Mouse (Mus musculus) liver, embryonic 13.5 days (tissue): ENCODE measurements around the gene Zfp473. TPM values are rescaled to one million over a fixed set of nuclear protein-coding genes. Genes with fewer than 3 reads are reported as not detected.

Experiments
- ATAC-seq: fragments of 200-750 bp; cut with Nextera tagmentation; 2 replicates; pipeline ENCODE4 v1.8.0; 2017; ENCODE audit warnings: low read depth, mild to moderate bottlenecking, moderate number of reproducible peaks, moderate library complexity
- DNase-seq: peaks from one replicate; pipeline ENCODE4 v3.0.0; 2022
- H3K27ac ChIP-seq: fragments of 300-500 bp; sonication (generic); 2 replicates; pipeline ENCODE4 v1.5.1; 2015; ENCODE audit warnings: moderate library complexity, mild to moderate bottlenecking, inconsistent platforms
- H3K27me3 ChIP-seq: fragments of 300-500 bp; sonication (generic); 2 replicates; pipeline ENCODE4 v1.6.1; 2015; ENCODE audit warnings: mild to moderate bottlenecking, inconsistent platforms
- H3K36me3 ChIP-seq: fragments of 300-500 bp; sonication (generic); 2 replicates; pipeline ENCODE4 v1.6.1; 2015; ENCODE audit warnings: mild to moderate bottlenecking, inconsistent platforms
- H3K4me1 ChIP-seq: fragments of 300-500 bp; sonication (generic); replicated peaks from 2 replicates; pipeline ENCODE4 v1.6.1; 2015; ENCODE audit warnings: inconsistent platforms
- H3K4me2 ChIP-seq: fragments of 300-500 bp; sonication (generic); 2 replicates; pipeline ENCODE4 v1.6.1; 2015; ENCODE audit warnings: inconsistent platforms, mild to moderate bottlenecking, moderate library complexity
- H3K4me3 ChIP-seq: fragments of 300-500 bp; sonication (generic); replicated peaks from 2 replicates; pipeline ENCODE4 v1.5.1; 2015; ENCODE audit warnings: mild to moderate bottlenecking, inconsistent platforms
- H3K9ac ChIP-seq: fragments of 300-500 bp; sonication (generic); 2 replicates; pipeline ENCODE4 v1.6.1; 2015; ENCODE audit warnings: mild to moderate bottlenecking, inconsistent platforms
- H3K9me3 ChIP-seq: fragments of 300-500 bp; sonication (generic); replicated peaks from 2 replicates; pipeline ENCODE4 v1.6.1; 2016; ENCODE audit warnings: inconsistent platforms
- WGBS: fragments of 180-500 bp; shearing (Covaris S2); methylation state at CpG from one replicate; pipeline ENCODE4 v1.1.7; 2015; ENCODE audit not compliant: insufficient replicate concordance; 5-methylcytosine and 5-hydroxymethylcytosine counted together
- polyA plus RNA-seq: library from polyadenylated mRNA; unstranded; fragments of >200 nt; fragmentation: Nextera tagmentation; extraction: Ambion mirVana; gene quantifications from 2 replicates; pipeline ENCODE4 v1.2.1, GENCODE M21; 2015

Zfp473 gene
- polyA plus RNA-seq, 1 experiment from 2014 or later, result 0.99 TPM

GRCm38 (mm10) chr7:44693427-44694175 lies 57.2 kb downstream of the Zfp473 start:
- H3K4me3 ChIP-seq, result no peak overlapping the region
- H3K9me3 ChIP-seq, result no peaks in the 10 kb centered on the region; the same call in 1 of the 2 replicates
- no peak overlapping the region for H3K9ac ChIP-seq
- peaks cover 11% of the 10 kb centered on the region; the same call in 1 of the 2 replicates for H3K27me3 ChIP-seq
- H3K4me2 ChIP-seq, result no peak overlapping the region
- no peak for DNase-seq
- WGBS, result 49% methylated on average over 10 of the region's 10 CpGs
- no peak for ATAC-seq
- H3K27ac ChIP-seq, result no peak overlapping the region
- H3K36me3 ChIP-seq, result no peaks in the 10 kb centered on the region
- peaks cover 14% of the 10 kb centered on the region for H3K4me1 ChIP-seq

DNA sequence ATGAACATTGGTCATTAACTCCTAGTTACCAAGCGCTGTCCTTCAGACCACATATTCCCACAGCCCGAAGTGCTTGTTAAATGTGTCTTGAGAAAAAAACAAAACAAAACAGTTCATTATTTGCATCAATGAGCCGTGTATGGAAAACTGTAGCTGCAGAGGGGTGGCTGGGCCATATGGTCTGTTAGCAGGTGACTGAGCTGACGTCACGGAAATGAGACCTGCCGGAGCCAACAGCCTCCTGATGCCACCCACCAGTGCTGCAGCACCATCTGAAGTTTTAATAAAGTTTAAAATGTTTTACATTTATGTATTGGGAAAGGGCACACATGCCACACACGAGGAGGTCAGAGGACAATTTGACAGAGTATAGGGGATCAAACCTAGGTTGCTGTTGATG lies 61.5 kb downstream of the Zfp473 start:
- DNase-seq (no peak), ATAC-seq (no peak)
- Histone ChIP-seq H3K9me3 (no peaks in the 10 kb centered on the region; the same call in 1 of the 2 replicates), H3K36me3 (no peaks in the 10 kb centered on the region), H3K4me2 (no peak overlapping the region), H3K4me1 (0 out of 2 replicates have a peak, but pooled peaks cover 2% of the 10 kb centered on the region), H3K27ac (no peak overlapping the region), H3K9ac (no peak overlapping the region), H3K4me3 (no peak overlapping the region), H3K27me3 (no peaks in the 10 kb centered on the region)
- 73% methylated on average over 7 of the region's 7 CpGs for WGBS

DNA sequence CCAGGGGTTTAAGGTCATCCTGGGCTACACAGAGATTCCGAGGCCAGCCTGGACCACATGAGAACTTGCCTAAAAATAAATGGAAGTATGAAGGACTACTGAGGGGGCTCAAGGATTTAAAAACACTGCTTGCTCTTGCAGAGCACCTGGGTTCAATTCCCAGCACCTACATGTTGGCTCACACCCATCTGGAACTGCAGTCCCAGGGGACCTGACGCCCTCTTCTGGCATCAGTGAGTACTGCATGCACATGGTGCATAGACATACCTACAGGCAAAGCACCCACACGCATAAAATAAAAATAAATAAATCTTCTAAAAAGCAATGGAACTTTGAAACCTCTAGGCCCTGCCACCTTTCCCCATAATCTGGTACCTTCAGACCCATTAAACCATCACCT lies 62.0 kb downstream of the Zfp473 start:
- no peak for ATAC-seq

DNA sequence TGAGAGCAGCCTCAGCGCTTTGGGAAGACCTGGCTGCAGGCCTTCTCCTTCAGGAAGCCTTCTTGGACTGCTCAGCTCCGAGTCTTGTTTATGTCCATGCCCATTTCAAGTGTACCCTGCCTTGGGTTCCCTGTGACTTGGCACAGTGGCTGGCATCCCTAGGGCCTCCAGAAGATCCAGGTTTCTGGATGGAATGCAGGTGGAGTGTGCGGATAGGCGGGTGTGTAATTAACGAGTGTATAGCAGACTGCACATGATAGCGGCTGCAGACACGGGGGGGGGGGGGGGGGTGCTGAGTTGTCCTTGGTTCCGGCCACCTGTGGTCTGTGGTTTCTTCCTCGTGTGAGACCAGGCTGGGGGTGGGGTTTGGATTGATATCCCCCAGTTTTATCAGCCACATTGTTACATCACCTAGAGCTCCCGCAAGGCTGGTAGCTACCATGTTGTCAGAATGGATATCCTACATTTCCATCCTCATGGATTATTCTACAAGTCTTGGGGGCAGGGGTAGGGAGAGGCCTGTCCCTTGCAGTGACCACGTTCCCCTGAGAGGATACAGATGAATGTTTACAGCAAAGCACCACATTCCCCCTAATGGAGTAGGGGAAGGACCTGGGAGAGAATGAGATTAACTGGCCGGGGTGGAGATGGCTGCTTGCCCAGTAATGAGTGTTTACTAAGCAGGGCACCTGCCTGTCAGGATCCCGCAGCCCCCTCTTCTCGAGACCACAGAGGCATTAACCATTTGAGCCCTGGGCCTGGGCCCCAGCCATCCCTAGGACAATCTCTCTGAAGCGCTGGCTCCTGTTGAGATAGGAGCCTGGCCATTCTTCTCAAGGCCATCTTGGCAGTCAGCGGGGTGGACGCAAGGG lies 65.1 kb downstream of the Zfp473 start:
- Histone ChIP-seq H3K27ac (no peak overlapping the region), H3K9me3 (no peaks in the 10 kb centered on the region; the same call in 1 of the 2 replicates), H3K4me2 (no peak overlapping the region), H3K4me1 (0 out of 2 replicates have a peak, but pooled peaks cover 2% of the 10 kb centered on the region), H3K4me3 (no peak overlapping the region), H3K9ac (no peak overlapping the region), H3K36me3 (no peaks in the 10 kb centered on the region), H3K27me3 (no peaks in the 10 kb centered on the region)
- ATAC-seq (no peak), DNase-seq (no peak)
- 36% methylated on average over 17 of the region's 17 CpGs for WGBS

More for the DNA sequence above, 62.0 kb downstream of the Zfp473 start:
- 0 out of 2 replicates have a peak, but pooled peaks cover 2% of the 10 kb centered on the region for H3K4me1 ChIP-seq
- H3K9me3 ChIP-seq, result no peaks in the 10 kb centered on the region; the same call in 1 of the 2 replicates
- H3K36me3 ChIP-seq, result no peaks in the 10 kb centered on the region
- no peak overlapping the region for H3K4me2 ChIP-seq
- H3K4me3 ChIP-seq, result no peak overlapping the region
- H3K27ac ChIP-seq, result no peak overlapping the region
- 60% methylated on average over 3 of the region's 3 CpGs for WGBS
- no peak overlapping the region for H3K9ac ChIP-seq
- DNase-seq, result no peak
- H3K27me3 ChIP-seq, result no peaks in the 10 kb centered on the region

GRCm38 (mm10) chr7:44683656-44684055 lies 67.2 kb downstream of the Zfp473 start:
- no peak overlapping the region for H3K27ac ChIP-seq
- no peak overlapping the region for H3K4me2 ChIP-seq
- no peak overlapping the region for H3K4me3 ChIP-seq
- DNase-seq, result no peak
- H3K4me1 ChIP-seq, result 0 out of 2 replicates have a peak, but pooled peaks cover 2% of the 10 kb centered on the region
- no peak for ATAC-seq
- no peaks in the 10 kb centered on the region for H3K9me3 ChIP-seq
- 64% methylated on average over 8 of the region's 8 CpGs for WGBS
- no peak overlapping the region for H3K9ac ChIP-seq
- H3K27me3 ChIP-seq, result no peaks in the 10 kb centered on the region
- no peaks in the 10 kb centered on the region for H3K36me3 ChIP-seq

Other genes starting within 250 kb of the Zfp473 start
- gene Mybpc2, start 226.4 kb downstream of the Zfp473 start, polyA plus RNA-seq, result not detected in 2 replicates
- gene Spib, start 219.0 kb downstream of the Zfp473 start, polyA plus RNA-seq, result 0.08 and 0.14 TPM in 2 replicates
- 68.3 and 68.4 TPM in 2 replicates for gene Pold1, start 202.2 kb downstream of the Zfp473 start, polyA plus RNA-seq
- gene Nr1h2, start 197.1 kb downstream of the Zfp473 start, polyA plus RNA-seq, result 40.7 and 47.1 TPM in 2 replicates
- gene Napsa, start 178.7 kb downstream of the Zfp473 start, polyA plus RNA-seq, result 4.5 and 5.1 TPM in 2 replicates
- 0.05 and 0.06 TPM in 2 replicates for gene Kcnc3, start 160.4 kb downstream of the Zfp473 start, polyA plus RNA-seq
- 0.12 and 0.31 TPM in 2 replicates for gene Myh14, start 80.2 kb downstream of the Zfp473 start, polyA plus RNA-seq
- not detected in 2 replicates for gene Izumo2, start 42.3 kb downstream of the Zfp473 start, polyA plus RNA-seq
- 30.0 and 30.8 TPM in 2 replicates for gene Vrk3, start 2.6 kb downstream of the Zfp473 start, polyA plus RNA-seq
- gene Nup62, start 65.0 kb upstream of the Zfp473 start, polyA plus RNA-seq, result 60.8 and 68.9 TPM in 2 replicates
- 0.70 and 1.1 TPM in 2 replicates for gene Il4i1, start 65.3 kb upstream of the Zfp473 start, polyA plus RNA-seq
- gene Atf5, start 65.6 kb upstream of the Zfp473 start, polyA plus RNA-seq, result 5.3 and 5.4 TPM in 2 replicates
- 32.0 and 32.1 TPM in 2 replicates for gene Akt1s1, start 97.9 kb upstream of the Zfp473 start, polyA plus RNA-seq
- 29.0 and 30.0 TPM in 2 replicates for gene Tbc1d17, start 98.0 kb upstream of the Zfp473 start, polyA plus RNA-seq
- 22.8 and 24.2 TPM in 2 replicates for gene Pnkp, start 106.1 kb upstream of the Zfp473 start, polyA plus RNA-seq
- 50.4 and 57.0 TPM in 2 replicates for gene Ptov1, start 118.7 kb upstream of the Zfp473 start, polyA plus RNA-seq
- gene Med25, start 141.7 kb upstream of the Zfp473 start, polyA plus RNA-seq, result 47.2 and 51.2 TPM in 2 replicates
- gene Fuz, start 145.0 kb upstream of the Zfp473 start, polyA plus RNA-seq, result 7.2 and 7.5 TPM in 2 replicates
- gene Ap2a1, start 178.4 kb upstream of the Zfp473 start, polyA plus RNA-seq, result 69.5 and 82.4 TPM in 2 replicates
- gene Tsks, start 192.2 kb upstream of the Zfp473 start, polyA plus RNA-seq, result 0.07 and 0.22 TPM in 2 replicates
- gene Cpt1c, start 223.8 kb upstream of the Zfp473 start, polyA plus RNA-seq, result 1.9 and 2.3 TPM in 2 replicates
- gene Prmt1, start 235.5 kb upstream of the Zfp473 start, polyA plus RNA-seq, result 214 and 220 TPM in 2 replicates
- gene Irf3, start 246.6 kb upstream of the Zfp473 start, polyA plus RNA-seq, result 41.0 and 42.4 TPM in 2 replicates
- 18.2 and 20.1 TPM in 2 replicates for gene Bcl2l12, start 247.7 kb upstream of the Zfp473 start, polyA plus RNA-seq